In genomic region chr14:56013924-56014323, GRCm38 (mm10) we compare ENCODE assay signal across 26 mouse cellular contexts. TPM values are rescaled to one million over a fixed set of nuclear protein-coding genes. Genes with fewer than 3 reads are reported as not detected.
"Had no signal": no experiment of that assay in that cellular context is flagged by ENCODE, and none has a peak within 500 bp of the region (broad histone marks: within the 10 kb centered on the region; RNA-seq: fewer than 3 reads in every experiment).

No protein-coding gene starts in this region.

- H3K27ac ChIP-seq: lung, embryonic 15.5 days; macrophage; midbrain, embryonic 13.5 days; midbrain, embryonic 15.5 days; neural tube, embryonic 12.5 days had no signal

- H3K27me3 ChIP-seq: lung, embryonic 15.5 days; midbrain, embryonic 13.5 days; midbrain, embryonic 15.5 days; neural tube, embryonic 12.5 days had no signal

- DNase-seq: liver, postnatal 0 days; lung, adult 2 months; lung, postnatal 14 days; lung, postnatal 36 days; right cerebral cortex, postnatal 14 days; thymus, adult 18-20 months; thymus, postnatal 14 days; thymus, postnatal 4 days had no signal

- H3K9ac ChIP-seq: liver, postnatal 0 days; lung, embryonic 15.5 days; midbrain, embryonic 13.5 days; midbrain, embryonic 15.5 days; neural tube, embryonic 12.5 days had no signal

- H3K4me3 ChIP-seq: lung, embryonic 15.5 days; megakaryocyte, embryonic 14.5 days; midbrain, embryonic 13.5 days; midbrain, embryonic 15.5 days; neural tube, embryonic 12.5 days had no signal

- H3K36me3 ChIP-seq: lung, embryonic 15.5 days; midbrain, embryonic 13.5 days; midbrain, embryonic 15.5 days; neural tube, embryonic 12.5 days had no signal

- H3K9me3 ChIP-seq: lung, embryonic 15.5 days; megakaryocyte, embryonic 14.5 days; midbrain, embryonic 13.5 days; midbrain, embryonic 15.5 days; neural tube, embryonic 12.5 days had no signal

- H3K4me2 ChIP-seq: lung, embryonic 15.5 days; midbrain, embryonic 11.5 days; midbrain, embryonic 13.5 days; midbrain, embryonic 15.5 days; neural tube, embryonic 12.5 days had no signal

- H3K4me1 ChIP-seq: lung, embryonic 15.5 days; midbrain, embryonic 13.5 days; midbrain, embryonic 15.5 days; neural tube, embryonic 12.5 days had no signal

RNA-seq across cellular contexts. Expression of gene Mcpt1, which starts 3.8 kb away (rescaled TPM):
- total RNA-seq: megakaryocyte progenitor cell, adult 5-6 weeks; midbrain, postnatal 0 days; monocyte, adult 5-6 weeks; neutrophil, adult 5-6 weeks had no signal
- polyA plus RNA-seq: liver, postnatal 0 days; lung, adult 2 months; lung, embryonic 15.5 days; lung, postnatal 0 days; macrophage; midbrain, embryonic 11.5 days; midbrain, embryonic 13.5 days; midbrain, embryonic 15.5 days; midbrain, postnatal 0 days; neural tube, embryonic 12.5 days; neural tube, embryonic 14.5 days; urinary bladder, adult 2 months had no signal

RNA-seq across cellular contexts. Expression of gene Mcpt9, which starts 16.4 kb away (rescaled TPM):
- total RNA-seq: megakaryocyte progenitor cell, adult 5-6 weeks; midbrain, postnatal 0 days; monocyte, adult 5-6 weeks; neutrophil, adult 5-6 weeks had no signal
- polyA plus RNA-seq: liver, postnatal 0 days; lung, adult 2 months; lung, embryonic 15.5 days; lung, postnatal 0 days; macrophage; midbrain, embryonic 11.5 days; midbrain, embryonic 13.5 days; midbrain, embryonic 15.5 days; midbrain, postnatal 0 days; neural tube, embryonic 12.5 days; neural tube, embryonic 14.5 days; spleen, adult 2 months; stomach, embryonic 14.5 days; stomach, embryonic 16.5 days; thymus, postnatal 0 days; urinary bladder, adult 2 months had no signal

RNA-seq across cellular contexts. Expression of gene Mcpt2, which starts 27.9 kb away (rescaled TPM):
- total RNA-seq: megakaryocyte progenitor cell, adult 5-6 weeks; midbrain, postnatal 0 days; monocyte, adult 5-6 weeks; neutrophil, adult 5-6 weeks had no signal
- polyA plus RNA-seq: lung, adult 2 months; lung, embryonic 15.5 days; lung, postnatal 0 days; macrophage; midbrain, embryonic 11.5 days; midbrain, embryonic 13.5 days; midbrain, embryonic 15.5 days; midbrain, postnatal 0 days; neural tube, embryonic 12.5 days; neural tube, embryonic 14.5 days; urinary bladder, adult 2 months had no signal

RNA-seq across cellular contexts. Expression of gene Mcpt4, which starts 48.2 kb away (rescaled TPM):
- total RNA-seq: megakaryocyte progenitor cell, adult 5-6 weeks; monocyte, adult 5-6 weeks; neutrophil, adult 5-6 weeks had no signal
- polyA plus RNA-seq: macrophage; midbrain, embryonic 11.5 days; midbrain, embryonic 13.5 days; midbrain, postnatal 0 days; neural tube, embryonic 12.5 days; neural tube, embryonic 14.5 days had no signal
